Mouse (Mus musculus): ENCODE results near the gene St6gal1. TPM values are rescaled to one million over a fixed set of nuclear protein-coding genes. Genes with fewer than 3 reads are reported as not detected.

Gene St6gal1
- polyA plus RNA-seq, 1 experiment from 2014 or later = 17.6 TPM

GRCm38 (mm10) chr16:23294747-23295146 lies 70.2 kb downstream of the St6gal1 start:
- H3K4me1 ChIP-seq (ENCODE audit: control insufficient read depth, insufficient read depth, low read length) = 0 out of 2 replicates have a peak, but pooled peaks cover 4% of the 10 kb centered on the region
- WGBS = 86% methylated on average over 6 of the region's 6 CpGs
- H3K27me3 ChIP-seq (ENCODE audit: control insufficient read depth, insufficient read depth, low read length) = no peaks in the 10 kb centered on the region

GRCm38 (mm10) chr16:23295720-23296119 lies 71.2 kb downstream of the St6gal1 start:
- Histone ChIP-seq H3K4me1 (ENCODE audit: control insufficient read depth, insufficient read depth, low read length) (0 out of 2 replicates have a peak, but pooled peaks cover 4% of the 10 kb centered on the region), H3K27me3 (ENCODE audit: control insufficient read depth, insufficient read depth, low read length) (no peaks in the 10 kb centered on the region), H3K27ac (ENCODE audit: low read length) (no peak overlapping the region), H3K4me3 (replicated peaks; ENCODE audit: low read length) (no peak overlapping the region), H3K9me3 (replicated peaks; ENCODE audit: control insufficient read depth, low read length) (no peaks in the 10 kb centered on the region), H3K36me3 (ENCODE audit: control insufficient read depth, insufficient read depth, low read length) (no peaks in the 10 kb centered on the region), H3K4me2 (ENCODE audit: low read depth, low read length) (no peak overlapping the region), H3K9ac (ENCODE audit: low read length) (no peak overlapping the region)
- no peak for ATAC-seq (ENCODE audit: insufficient read depth, low FRiP score)
- WGBS = 82% methylated on average over 5 of the region's 5 CpGs

More at GRCm38 (mm10) chr16:23294747-23295146, 70.2 kb downstream of the St6gal1 start:
- Histone ChIP-seq H3K9ac (ENCODE audit: low read length) (no peak overlapping the region), H3K4me2 (ENCODE audit: low read depth, low read length) (no peak overlapping the region), H3K36me3 (ENCODE audit: control insufficient read depth, insufficient read depth, low read length) (no peaks in the 10 kb centered on the region), H3K27ac (ENCODE audit: low read length) (no peak overlapping the region), H3K4me3 (replicated peaks; ENCODE audit: low read length) (no peak overlapping the region), H3K9me3 (replicated peaks; ENCODE audit: control insufficient read depth, low read length) (no peaks in the 10 kb centered on the region)
- no peak for ATAC-seq (ENCODE audit: insufficient read depth, low FRiP score)

GRCm38 (mm10) chr16:23296721-23297120 lies 72.2 kb downstream of the St6gal1 start:
- no peak for ATAC-seq (ENCODE audit: insufficient read depth, low FRiP score)
- Histone ChIP-seq H3K4me1 (ENCODE audit: control insufficient read depth, insufficient read depth, low read length) (0 out of 2 replicates have a peak, but pooled peaks cover 4% of the 10 kb centered on the region), H3K36me3 (ENCODE audit: control insufficient read depth, insufficient read depth, low read length) (no peaks in the 10 kb centered on the region), H3K4me2 (ENCODE audit: low read depth, low read length) (no peak overlapping the region), H3K27ac (ENCODE audit: low read length) (no peak overlapping the region), H3K9ac (ENCODE audit: low read length) (no peak overlapping the region), H3K27me3 (ENCODE audit: control insufficient read depth, insufficient read depth, low read length) (no peaks in the 10 kb centered on the region), H3K4me3 (replicated peaks; ENCODE audit: low read length) (no peak overlapping the region), H3K9me3 (replicated peaks; ENCODE audit: control insufficient read depth, low read length) (no peaks in the 10 kb centered on the region)
- WGBS = 94% methylated on average over 3 of the region's 3 CpGs

- Histone ChIP-seq H3K27ac (ENCODE audit: low read length) (no peak overlapping the region), H3K4me1 (ENCODE audit: control insufficient read depth, insufficient read depth, low read length) (no peaks in the 10 kb centered on the region), H3K9me3 (replicated peaks; ENCODE audit: control insufficient read depth, low read length) (no peaks in the 10 kb centered on the region), H3K4me2 (ENCODE audit: low read depth, low read length) (no peak overlapping the region), H3K4me3 (replicated peaks; ENCODE audit: low read length) (no peak overlapping the region), H3K27me3 (ENCODE audit: control insufficient read depth, insufficient read depth, low read length) (no peaks in the 10 kb centered on the region), H3K9ac (ENCODE audit: low read length) (no peak overlapping the region), H3K36me3 (ENCODE audit: control insufficient read depth, insufficient read depth, low read length) (no peaks in the 10 kb centered on the region)
- WGBS = 90% methylated on average over 3 of the region's 3 CpGs
- no peak for ATAC-seq (ENCODE audit: insufficient read depth, low FRiP score)
Measured at GRCm38 (mm10) chr16:23298441-23298840, 73.9 kb downstream of the St6gal1 start.

- ATAC-seq (ENCODE audit: insufficient read depth, low FRiP score) = no peak
- WGBS = 91% methylated on average over 3 of the region's 3 CpGs
- no peak overlapping the region for H3K27ac ChIP-seq (ENCODE audit: low read length)
Measured at GRCm38 (mm10) chr16:23298911-23299310, 74.4 kb downstream of the St6gal1 start.

GRCm38 (mm10) chr16:23299904-23300740 lies 75.6 kb downstream of the St6gal1 start:
- 67% methylated on average over 7 of the region's 7 CpGs for whole genome bisulfite sequencing

More at GRCm38 (mm10) chr16:23298911-23299310, 74.4 kb downstream of the St6gal1 start:
- no peaks in the 10 kb centered on the region for H3K27me3 ChIP-seq (ENCODE audit: control insufficient read depth, insufficient read depth, low read length)
- H3K36me3 ChIP-seq (ENCODE audit: control insufficient read depth, insufficient read depth, low read length) = no peaks in the 10 kb centered on the region
- no peak overlapping the region for H3K4me2 ChIP-seq (ENCODE audit: low read depth, low read length)
- H3K4me1 ChIP-seq (ENCODE audit: control insufficient read depth, insufficient read depth, low read length) = no peaks in the 10 kb centered on the region
- H3K9ac ChIP-seq (ENCODE audit: low read length) = no peak overlapping the region
- H3K9me3 ChIP-seq (replicated peaks; ENCODE audit: control insufficient read depth, low read length) = no peaks in the 10 kb centered on the region
- no peak overlapping the region for H3K4me3 ChIP-seq (replicated peaks; ENCODE audit: low read length)

GRCm38 (mm10) chr16:23301762-23302161 lies 77.2 kb downstream of the St6gal1 start:
- no peak overlapping the region for H3K4me3 ChIP-seq (replicated peaks; ENCODE audit: low read length)
- no peaks in the 10 kb centered on the region for H3K36me3 ChIP-seq (ENCODE audit: control insufficient read depth, insufficient read depth, low read length)
- H3K27me3 ChIP-seq (ENCODE audit: control insufficient read depth, insufficient read depth, low read length) = no peaks in the 10 kb centered on the region
- WGBS = 86% methylated on average over 7 of the region's 7 CpGs
- H3K4me1 ChIP-seq (ENCODE audit: control insufficient read depth, insufficient read depth, low read length) = peaks cover 8% of the 10 kb centered on the region; the same call in 1 of the 2 replicates
- no peak for ATAC-seq (ENCODE audit: insufficient read depth, low FRiP score)
- no peak overlapping the region for H3K4me2 ChIP-seq (ENCODE audit: low read depth, low read length)
- no peaks in the 10 kb centered on the region for H3K9me3 ChIP-seq (replicated peaks; ENCODE audit: control insufficient read depth, low read length)
- no peak overlapping the region for H3K9ac ChIP-seq (ENCODE audit: low read length)
- H3K27ac ChIP-seq (ENCODE audit: low read length) = no peak overlapping the region

More at GRCm38 (mm10) chr16:23299904-23300740, 75.6 kb downstream of the St6gal1 start:
- Histone ChIP-seq H3K4me3 (replicated peaks; ENCODE audit: low read length) (no peak overlapping the region), H3K36me3 (ENCODE audit: control insufficient read depth, insufficient read depth, low read length) (no peaks in the 10 kb centered on the region), H3K27me3 (ENCODE audit: control insufficient read depth, insufficient read depth, low read length) (no peaks in the 10 kb centered on the region), H3K9me3 (replicated peaks; ENCODE audit: control insufficient read depth, low read length) (no peaks in the 10 kb centered on the region), H3K27ac (ENCODE audit: low read length) (no peak overlapping the region), H3K4me1 (ENCODE audit: control insufficient read depth, insufficient read depth, low read length) (no peaks in the 10 kb centered on the region), H3K4me2 (ENCODE audit: low read depth, low read length) (no peak overlapping the region), H3K9ac (ENCODE audit: low read length) (no peak overlapping the region)
- ATAC-seq (ENCODE audit: insufficient read depth, low FRiP score) = no peak

- no peaks in the 10 kb centered on the region for H3K9me3 ChIP-seq (replicated peaks; ENCODE audit: control insufficient read depth, low read length)
- peak overlapping the region; percentile 50; the same call in 1 of the 2 replicates for H3K27ac ChIP-seq (ENCODE audit: low read length)
- no peak overlapping the region for H3K4me3 ChIP-seq (replicated peaks; ENCODE audit: low read length)
- H3K4me2 ChIP-seq (ENCODE audit: low read depth, low read length) = no peak overlapping the region
- 0 out of 2 replicates have a peak overlapping the region, but pooled peaks have one; percentile 17 for H3K9ac ChIP-seq (ENCODE audit: low read length)
- H3K27me3 ChIP-seq (ENCODE audit: control insufficient read depth, insufficient read depth, low read length) = no peaks in the 10 kb centered on the region
- H3K36me3 ChIP-seq (ENCODE audit: control insufficient read depth, insufficient read depth, low read length) = no peaks in the 10 kb centered on the region
- 42% methylated on average over 10 of the region's 10 CpGs for WGBS
- peak; percentile 58 for ATAC-seq (ENCODE audit: insufficient read depth, low FRiP score)
- H3K4me1 ChIP-seq (ENCODE audit: control insufficient read depth, insufficient read depth, low read length) = peaks cover 16% of the 10 kb centered on the region; the same call in 1 of the 2 replicates
Measured at GRCm38 (mm10) chr16:23305830-23306623, 81.5 kb downstream of the St6gal1 start.
